Mouse (Mus musculus): ENCODE results near the gene Kdm4b. TPM values are rescaled to one million over a fixed set of nuclear protein-coding genes. Genes with fewer than 3 reads are reported as not detected.
A peak's percentile ranks its signal among the peaks of the same experiment; 100 is the strongest.

Kdm4b gene
- polyA plus RNA-seq, 1 experiment from 2014 or later: 36.9 TPM

DNA sequence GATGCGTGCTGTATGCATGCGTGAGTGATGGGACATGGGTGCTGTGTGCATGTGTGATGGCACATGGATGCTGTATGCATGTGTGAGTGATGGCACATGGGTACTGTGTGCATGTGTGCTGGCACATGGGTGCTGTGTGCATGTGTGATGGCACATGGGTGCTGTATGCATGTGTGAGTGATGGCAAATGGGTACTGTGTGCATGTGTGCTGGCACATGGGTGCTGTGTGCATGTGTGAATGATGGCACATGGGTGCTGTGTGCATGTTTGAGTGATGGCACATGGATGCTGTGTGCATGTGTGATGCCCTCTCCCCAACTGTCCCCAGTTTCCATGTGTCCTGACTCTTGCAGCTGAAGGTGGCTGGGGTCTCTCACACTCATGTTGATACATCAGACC, 94.2 kb downstream of the Kdm4b start:
- peaks cover 97% of the 10 kb centered on the region for H3K36me3 ChIP-seq

DNA sequence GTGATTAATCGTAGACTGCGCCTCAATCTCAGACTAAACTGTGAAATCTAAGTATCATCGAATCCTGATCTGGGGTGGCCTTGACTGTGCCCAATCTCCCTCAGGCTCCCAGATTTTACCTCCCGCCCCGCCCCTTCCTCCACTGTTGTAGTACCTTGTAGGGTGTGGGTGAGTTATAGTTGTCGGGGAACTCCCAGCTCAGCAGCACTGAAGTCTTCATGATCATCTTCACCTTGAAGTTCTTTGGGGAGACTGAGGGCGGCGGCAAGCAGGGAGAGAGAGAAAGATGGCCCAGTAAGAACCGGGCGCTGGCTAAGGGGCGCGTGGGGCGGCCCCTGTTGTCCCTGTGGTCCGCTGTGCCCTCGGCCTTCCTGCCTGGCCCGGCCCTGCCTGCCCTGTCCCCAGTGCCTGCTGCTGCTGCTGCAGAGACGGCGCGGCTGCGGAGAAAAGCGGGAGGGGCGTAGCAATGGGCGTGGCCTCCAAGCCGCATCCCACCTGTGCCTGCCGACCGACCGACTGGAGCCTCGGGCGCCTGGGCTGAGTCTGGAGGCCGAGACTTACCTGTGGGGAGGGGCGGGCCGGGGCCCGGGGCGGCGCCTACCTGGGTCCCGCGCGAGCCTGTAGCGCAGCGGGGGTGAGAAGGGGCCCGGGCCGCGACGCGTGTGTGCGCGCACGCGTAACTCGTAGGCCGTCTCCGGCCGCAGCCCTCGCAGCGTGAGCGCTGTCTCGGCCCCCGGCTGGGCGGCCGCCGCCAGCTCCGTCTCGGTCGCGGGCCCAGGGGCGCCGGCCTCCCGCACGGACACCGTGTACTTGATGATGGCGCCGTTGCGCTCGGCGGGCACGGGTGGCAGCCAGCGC, 99.1 kb downstream of the Kdm4b start:
- peak; percentile 54 for ATAC-seq (ENCODE audit: insufficient number of reproducible peaks, insufficient read depth, low FRiP score, low TSS enrichment, low read depth)
- H3K9me3 ChIP-seq: no peaks in the 10 kb centered on the region
- H3K9ac ChIP-seq: peak overlapping the region; percentile 73
- H3K4me2 ChIP-seq: peak overlapping the region; percentile 83
- H3K4me3 ChIP-seq: peak overlapping the region; percentile 51
- H3K4me1 ChIP-seq: peaks cover 25% of the 10 kb centered on the region
- peak overlapping the region; percentile 80 for H3K27ac ChIP-seq
- peaks cover 84% of the 10 kb centered on the region for H3K36me3 ChIP-seq
- WGBS: 12% methylated on average over 66 of the region's 77 CpGs
- no peaks in the 10 kb centered on the region for H3K27me3 ChIP-seq

More for the DNA sequence above, 94.2 kb downstream of the Kdm4b start:
- Histone ChIP-seq H3K9me3 (no peaks in the 10 kb centered on the region), H3K4me3 (no peak overlapping the region), H3K27me3 (no peaks in the 10 kb centered on the region), H3K9ac (no peak overlapping the region), H3K27ac (no peak overlapping the region), H3K4me1 (peaks cover 5% of the 10 kb centered on the region; the same call in 1 of the 2 replicates), H3K4me2 (no peak overlapping the region)
- no peak for ATAC-seq (ENCODE audit: insufficient number of reproducible peaks, insufficient read depth, low FRiP score, low TSS enrichment, low read depth)
- WGBS: 95% methylated on average over 2 of the region's 2 CpGs

DNA sequence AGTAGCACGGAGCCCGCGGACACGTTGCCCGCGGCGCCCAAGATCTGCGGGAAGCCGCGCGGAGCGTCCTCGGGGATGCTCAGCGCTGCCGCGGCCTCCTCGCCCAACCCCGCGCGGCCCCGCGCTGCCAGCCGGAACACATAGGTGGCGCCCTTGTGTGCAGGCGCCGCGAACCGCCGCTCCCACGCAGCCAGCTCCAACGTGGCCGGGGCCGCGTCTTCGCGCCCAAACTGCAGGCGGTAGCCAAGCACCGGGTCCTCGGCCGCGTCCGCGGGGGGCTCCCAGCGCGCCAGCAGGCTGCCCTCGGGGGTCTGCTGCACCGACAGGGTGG, 99.7 kb downstream of the Kdm4b start:
- ATAC-seq (ENCODE audit: insufficient number of reproducible peaks, insufficient read depth, low FRiP score, low TSS enrichment, low read depth): peak; percentile 76
- no peaks in the 10 kb centered on the region for H3K27me3 ChIP-seq
- H3K4me1 ChIP-seq: peaks cover 25% of the 10 kb centered on the region
- peak overlapping the region; percentile 73 for H3K9ac ChIP-seq
- under 1% methylated on average over 47 of the region's 47 CpGs for WGBS
- H3K36me3 ChIP-seq: peaks cover 80% of the 10 kb centered on the region
- peak overlapping the region; percentile 51 for H3K4me3 ChIP-seq
- peak overlapping the region; percentile 83 for H3K4me2 ChIP-seq
- peak overlapping the region; percentile 80 for H3K27ac ChIP-seq
- H3K9me3 ChIP-seq: no peaks in the 10 kb centered on the region

DNA sequence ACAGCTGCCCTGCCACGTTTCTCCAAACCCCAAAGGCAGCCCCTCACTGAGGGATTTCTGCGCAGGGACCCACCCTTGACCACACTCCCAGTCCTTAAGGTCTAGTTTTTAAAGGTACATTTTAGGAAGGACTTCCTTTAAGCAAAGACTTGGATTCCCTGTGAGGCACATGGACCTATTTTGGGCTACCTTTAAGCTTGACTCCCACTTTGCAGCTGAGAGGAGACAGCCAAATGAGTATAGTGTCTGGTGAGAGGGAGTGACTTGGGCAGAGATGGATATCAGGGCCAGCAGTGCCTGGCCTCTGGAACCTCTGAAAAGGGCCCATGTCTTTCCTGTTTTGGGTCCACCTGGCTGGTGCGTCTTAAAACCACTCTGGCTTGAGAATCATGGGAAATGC, 100.1 kb downstream of the Kdm4b start:
- 38% methylated on average over 3 of the region's 3 CpGs for WGBS
- Histone ChIP-seq H3K9ac (peak overlapping the region; percentile 73), H3K4me2 (peak overlapping the region; percentile 83), H3K36me3 (peaks cover 80% of the 10 kb centered on the region), H3K4me3 (peak overlapping the region; percentile 51), H3K27ac (peak overlapping the region; percentile 80), H3K4me1 (peaks cover 25% of the 10 kb centered on the region), H3K9me3 (no peaks in the 10 kb centered on the region), H3K27me3 (no peaks in the 10 kb centered on the region)
- ATAC-seq (ENCODE audit: insufficient number of reproducible peaks, insufficient read depth, low FRiP score, low TSS enrichment, low read depth): no peak

DNA sequence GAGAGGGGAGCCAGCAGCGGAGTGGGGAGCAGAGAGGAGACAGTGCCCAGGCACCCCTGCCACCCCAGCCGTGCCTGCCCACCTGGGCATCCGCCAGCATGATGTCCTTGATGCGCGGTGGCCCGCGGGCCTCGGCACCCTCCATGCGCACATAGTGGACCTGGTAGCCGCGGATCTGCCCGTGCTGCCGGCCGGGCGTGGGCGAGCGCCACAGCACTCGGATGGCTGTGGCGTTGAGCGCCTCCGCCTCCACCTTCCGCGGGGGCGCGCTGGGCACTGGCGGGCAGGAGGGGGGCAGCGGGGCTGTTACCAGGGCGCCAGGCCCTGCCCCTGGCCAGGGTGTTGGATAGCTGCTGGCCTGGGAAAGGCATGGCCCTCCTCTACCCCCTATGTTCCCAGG, 102.0 kb downstream of the Kdm4b start:
- Histone ChIP-seq H3K27ac (no peak overlapping the region), H3K36me3 (peaks cover 82% of the 10 kb centered on the region), H3K9me3 (no peaks in the 10 kb centered on the region), H3K4me2 (no peak overlapping the region), H3K27me3 (no peaks in the 10 kb centered on the region), H3K4me3 (no peak overlapping the region), H3K9ac (0 out of 2 replicates have a peak overlapping the region, but pooled peaks have one; percentile 11), H3K4me1 (peaks cover 25% of the 10 kb centered on the region)
- no peak for ATAC-seq (ENCODE audit: insufficient number of reproducible peaks, insufficient read depth, low FRiP score, low TSS enrichment, low read depth)
- WGBS: 76% methylated on average over 26 of the region's 28 CpGs

DNA sequence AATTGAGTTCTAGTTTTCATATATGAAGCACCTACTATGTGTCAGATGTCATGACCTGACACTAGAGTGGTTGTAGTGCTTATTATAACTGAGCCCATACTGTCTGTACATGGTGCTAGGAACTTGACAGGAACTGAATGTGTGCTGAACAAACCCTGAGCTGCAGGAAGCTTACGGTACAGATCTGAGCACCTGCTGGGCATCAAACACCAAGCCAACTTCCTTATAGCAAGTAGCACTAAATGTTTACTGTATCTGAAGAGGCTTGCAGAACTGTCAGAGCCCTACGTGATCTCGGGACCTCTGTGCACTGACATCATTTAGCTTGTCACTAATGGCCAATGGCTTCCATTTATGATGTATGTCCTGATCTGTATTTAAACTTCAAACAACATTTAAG, 105.7 kb downstream of the Kdm4b start:
- Histone ChIP-seq H3K27me3 (no peaks in the 10 kb centered on the region), H3K4me2 (no peak overlapping the region), H3K4me1 (peaks cover 6% of the 10 kb centered on the region; the same call in 1 of the 2 replicates), H3K9ac (no peak overlapping the region), H3K36me3 (peaks cover 94% of the 10 kb centered on the region), H3K27ac (no peak overlapping the region), H3K4me3 (no peak overlapping the region), H3K9me3 (peaks cover 2% of the 10 kb centered on the region; the same call in 1 of the 2 replicates)
- WGBS: 89% methylated on average over 3 of the region's 3 CpGs
- no peak for ATAC-seq (ENCODE audit: insufficient number of reproducible peaks, insufficient read depth, low FRiP score, low TSS enrichment, low read depth)

DNA sequence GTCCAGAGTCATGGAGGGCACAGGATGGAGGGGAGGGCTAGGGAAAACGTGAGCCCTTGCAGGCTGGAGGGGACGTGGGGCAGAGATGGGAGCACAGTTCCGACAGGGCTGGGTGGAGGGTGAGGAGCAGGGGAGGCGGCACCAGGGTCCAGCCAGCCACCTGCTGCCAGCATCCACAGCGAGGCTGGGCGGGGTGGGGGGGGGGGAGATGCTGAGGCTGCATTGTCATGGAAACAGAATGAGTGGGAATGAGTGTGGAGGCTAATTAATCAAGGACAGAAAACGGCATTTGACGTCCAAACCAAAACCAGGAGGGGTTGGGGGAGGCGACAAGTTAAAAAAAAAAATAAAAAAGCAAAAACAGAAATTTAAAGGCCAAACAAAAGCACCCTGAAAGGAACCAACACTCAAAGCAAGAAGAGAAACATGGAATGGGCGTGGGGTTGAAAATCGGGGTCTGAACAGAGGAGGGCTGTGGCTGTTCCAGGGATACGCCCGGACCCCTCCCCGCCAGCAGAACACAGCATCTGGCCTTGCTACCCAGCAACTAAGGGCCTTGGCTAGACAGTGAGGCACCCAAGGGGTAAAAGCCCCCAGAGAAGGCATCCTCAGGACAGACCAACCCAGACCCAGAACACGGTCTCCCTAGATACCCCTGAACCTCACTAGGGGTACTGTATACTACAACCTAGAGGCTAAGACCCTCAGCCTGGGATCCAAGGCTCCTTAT, 114.0 kb downstream of the Kdm4b start:
- no peaks in the 10 kb centered on the region; the same call in 1 of the 2 replicates for H3K4me1 ChIP-seq
- H3K36me3 ChIP-seq: peaks cover 96% of the 10 kb centered on the region
- WGBS: 78% methylated on average over 15 of the region's 15 CpGs
- H3K4me3 ChIP-seq: no peak overlapping the region
- H3K27me3 ChIP-seq: no peaks in the 10 kb centered on the region
- no peak overlapping the region for H3K27ac ChIP-seq
- H3K9me3 ChIP-seq: peaks cover 13% of the 10 kb centered on the region
- no peak overlapping the region for H3K9ac ChIP-seq
- ATAC-seq (ENCODE audit: insufficient number of reproducible peaks, insufficient read depth, low FRiP score, low TSS enrichment, low read depth): no peak
- no peak overlapping the region for H3K4me2 ChIP-seq

DNA sequence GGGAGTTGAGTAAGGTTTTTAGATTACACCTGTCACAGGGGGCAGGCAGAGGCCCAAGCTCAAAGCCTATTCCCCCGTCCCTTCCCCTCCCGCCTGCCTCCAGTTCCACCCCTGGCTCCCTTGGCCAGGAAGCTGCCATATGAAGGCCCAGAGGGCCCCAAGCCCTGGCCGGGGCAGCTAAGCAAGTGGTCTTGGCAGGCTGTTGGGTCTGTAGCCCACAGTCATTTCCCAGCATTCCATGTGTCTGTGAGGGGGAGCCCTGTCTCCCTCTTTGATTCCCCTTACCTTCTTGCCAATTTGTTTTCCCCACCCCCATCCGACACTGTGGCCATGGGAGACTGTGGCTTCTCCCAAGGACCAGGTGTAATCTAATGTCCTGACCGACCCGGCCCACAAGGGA, 116.5 kb downstream of the Kdm4b start:
- H3K4me1 ChIP-seq: peaks cover 3% of the 10 kb centered on the region; the same call in 1 of the 2 replicates
- no peak overlapping the region for H3K4me2 ChIP-seq
- H3K4me3 ChIP-seq: no peak overlapping the region
- no peak overlapping the region for H3K9ac ChIP-seq
- peaks cover 4% of the 10 kb centered on the region for H3K9me3 ChIP-seq
- no peak for ATAC-seq (ENCODE audit: insufficient number of reproducible peaks, insufficient read depth, low FRiP score, low TSS enrichment, low read depth)
- WGBS: 79% methylated on average over 6 of the region's 6 CpGs
- no peaks in the 10 kb centered on the region for H3K27me3 ChIP-seq
- H3K27ac ChIP-seq: no peak overlapping the region
- H3K36me3 ChIP-seq: peaks cover 88% of the 10 kb centered on the region

DNA sequence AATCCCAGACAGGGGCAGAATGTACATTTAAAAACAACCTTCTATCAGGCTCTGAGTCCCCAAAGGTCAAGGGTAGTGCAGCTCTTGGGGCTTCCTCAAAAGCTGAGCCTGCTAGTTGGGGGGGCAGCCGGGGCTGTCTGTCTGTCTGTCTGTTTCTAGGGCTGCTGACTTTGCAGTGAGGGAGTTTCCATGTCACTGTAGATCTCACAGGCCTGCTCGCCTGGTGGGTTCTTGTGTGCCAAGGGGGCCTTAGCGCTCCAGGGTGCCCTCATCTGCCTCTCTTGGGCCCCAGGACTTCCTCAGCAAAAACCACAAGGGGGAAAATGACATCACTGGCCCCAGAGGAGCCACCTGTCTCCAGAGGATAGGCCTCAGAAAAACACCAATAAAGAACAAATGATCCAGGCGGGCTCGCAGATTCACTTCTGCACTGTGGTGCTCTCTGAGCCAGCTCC, 117.5 kb downstream of the Kdm4b start:
- no peak for ATAC-seq (ENCODE audit: insufficient number of reproducible peaks, insufficient read depth, low FRiP score, low TSS enrichment, low read depth)
- Histone ChIP-seq H3K4me3 (no peak overlapping the region), H3K27me3 (no peaks in the 10 kb centered on the region), H3K9ac (no peak overlapping the region), H3K27ac (no peak overlapping the region), H3K4me2 (no peak overlapping the region), H3K36me3 (peaks cover 88% of the 10 kb centered on the region), H3K4me1 (peaks cover 3% of the 10 kb centered on the region; the same call in 1 of the 2 replicates), H3K9me3 (no peaks in the 10 kb centered on the region)
- WGBS: 87% methylated on average over 5 of the region's 5 CpGs

DNA sequence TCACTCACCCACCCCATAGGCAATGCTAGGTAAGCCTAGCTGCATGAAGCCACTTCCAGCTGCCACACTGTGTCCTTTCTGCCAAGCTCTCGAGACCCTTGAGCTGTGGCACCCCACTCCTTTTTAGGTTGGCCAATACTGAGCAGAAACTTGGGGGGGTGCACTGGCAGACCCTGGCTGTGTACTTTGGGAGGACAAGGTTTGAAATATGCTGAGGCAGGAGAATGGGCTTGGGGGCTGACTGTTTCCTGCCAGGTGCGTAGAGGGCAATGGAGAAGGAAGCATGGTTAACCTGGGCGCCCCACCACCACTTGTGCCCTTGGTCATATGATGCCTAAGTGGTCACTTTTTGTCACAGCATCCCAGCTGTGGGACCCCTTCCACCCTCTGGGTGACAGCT, 118.9 kb downstream of the Kdm4b start:
- Histone ChIP-seq H3K27ac (no peak overlapping the region), H3K4me3 (no peak overlapping the region), H3K9ac (no peak overlapping the region), H3K9me3 (no peaks in the 10 kb centered on the region), H3K4me2 (no peak overlapping the region), H3K27me3 (no peaks in the 10 kb centered on the region), H3K4me1 (peaks cover 3% of the 10 kb centered on the region; the same call in 1 of the 2 replicates), H3K36me3 (peaks cover 89% of the 10 kb centered on the region)
- WGBS: 91% methylated on average over 3 of the region's 3 CpGs
- ATAC-seq (ENCODE audit: insufficient number of reproducible peaks, insufficient read depth, low FRiP score, low TSS enrichment, low read depth): no peak

DNA sequence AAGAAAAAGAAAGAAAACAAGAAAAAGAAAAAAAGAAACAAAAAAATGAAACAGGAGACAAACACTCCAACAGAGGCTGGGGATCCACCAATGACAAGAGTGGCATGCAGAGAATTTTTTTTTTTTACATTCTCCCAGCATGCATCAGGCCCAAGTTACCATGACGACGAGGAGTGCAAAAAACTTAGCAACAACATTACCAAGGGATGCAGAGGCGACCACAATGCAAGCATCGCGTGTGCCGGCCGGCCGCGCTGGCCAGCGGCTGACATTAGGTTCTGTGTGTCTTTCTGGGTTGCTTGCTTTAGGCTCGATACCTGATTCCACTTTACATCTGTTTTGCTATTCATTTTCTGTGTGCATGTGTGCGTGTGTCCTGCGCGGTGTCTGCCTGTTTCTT, 119.5 kb downstream of the Kdm4b start:
- H3K27ac ChIP-seq: no peak overlapping the region
- H3K4me2 ChIP-seq: no peak overlapping the region
- no peaks in the 10 kb centered on the region for H3K9me3 ChIP-seq
- peaks cover 3% of the 10 kb centered on the region; the same call in 1 of the 2 replicates for H3K4me1 ChIP-seq
- no peak overlapping the region for H3K4me3 ChIP-seq
- ATAC-seq (ENCODE audit: insufficient number of reproducible peaks, insufficient read depth, low FRiP score, low TSS enrichment, low read depth): no peak
- H3K9ac ChIP-seq: no peak overlapping the region
- H3K27me3 ChIP-seq: no peaks in the 10 kb centered on the region
- H3K36me3 ChIP-seq: peaks cover 90% of the 10 kb centered on the region
- WGBS: 56% methylated on average over 14 of the region's 14 CpGs

Measured in embryonic facial prominence, embryonic 13.5 days (tissue).